Mouse (Mus musculus) heart, adult 11 months (tissue): Measurements from ENCODE around the gene St6galnac5.
A peak's percentile ranks its signal among the peaks of the same experiment; 100 is the strongest.

ENCODE experiments used
- DNase-seq: peaks from one replicate; pipeline ENCODE4 v3.0.0; 2022

Gene St6galnac5

GRCm38 (mm10) chr3:152912216-152913101 is 69.6 kb downstream of the St6galnac5 start:
- peak; percentile 96 for DNase-seq

- peak; percentile 61 for DNase-seq
Observed at GRCm38 (mm10) chr3:152911578-152911977, 70.5 kb downstream of the St6galnac5 start.

GRCm38 (mm10) chr3:152907683-152908082 is 74.4 kb downstream of the St6galnac5 start:
- DNase-seq, result peak; percentile 37

- DNase-seq, result peak; percentile 9
Observed at GRCm38 (mm10) chr3:152907087-152907486, 75.0 kb downstream of the St6galnac5 start.

DNA sequence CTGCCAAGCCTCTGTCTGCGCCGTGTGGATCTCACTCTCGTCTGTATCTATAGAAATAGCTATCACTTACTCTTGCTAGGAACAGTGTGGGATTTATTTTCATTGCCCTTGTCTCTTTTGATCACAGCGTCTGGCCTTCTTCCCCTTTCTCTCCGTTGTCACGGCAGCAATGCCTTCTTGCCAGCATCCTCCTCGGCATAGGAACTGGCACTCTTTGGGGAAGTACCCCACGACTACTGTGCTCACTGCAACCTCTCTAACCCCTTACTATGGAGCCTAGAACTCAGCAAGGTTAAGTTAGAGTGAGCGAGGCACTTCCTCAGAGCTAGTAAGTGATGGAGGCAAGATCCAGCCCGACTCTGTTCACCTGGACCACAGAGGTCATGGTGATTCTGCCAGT is 76.2 kb downstream of the St6galnac5 start:
- DNase-seq, result peak; percentile 76

GRCm38 (mm10) chr3:152905026-152905425 is 77.0 kb downstream of the St6galnac5 start:
- peak; percentile 63 for DNase-seq

DNA sequence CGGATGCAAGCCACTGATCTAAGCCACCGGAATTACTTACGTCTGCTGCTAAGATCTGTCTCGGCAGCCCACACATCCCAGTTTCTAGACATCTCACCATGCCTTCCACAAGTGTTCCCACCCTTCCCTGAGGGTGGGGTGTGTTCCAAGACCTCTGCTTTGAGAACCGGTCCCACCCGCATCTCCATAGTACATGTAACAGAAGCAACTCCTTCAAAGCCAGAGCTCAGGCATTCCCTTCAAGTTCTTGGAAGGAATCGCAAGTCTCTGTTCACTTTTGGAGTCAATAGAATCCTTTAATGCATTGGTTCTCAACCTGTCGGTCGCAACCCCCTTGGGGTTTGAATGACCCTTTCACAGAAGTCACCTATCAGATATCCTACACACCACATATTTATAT is 83.1 kb downstream of the St6galnac5 start:
- peak; percentile 80 for DNase-seq

GRCm38 (mm10) chr3:152897196-152897595 is 84.8 kb downstream of the St6galnac5 start:
- peak; percentile 51 for DNase-seq

GRCm38 (mm10) chr3:152896111-152896510 is 85.9 kb downstream of the St6galnac5 start:
- peak; percentile 61 for DNase-seq

DNA sequence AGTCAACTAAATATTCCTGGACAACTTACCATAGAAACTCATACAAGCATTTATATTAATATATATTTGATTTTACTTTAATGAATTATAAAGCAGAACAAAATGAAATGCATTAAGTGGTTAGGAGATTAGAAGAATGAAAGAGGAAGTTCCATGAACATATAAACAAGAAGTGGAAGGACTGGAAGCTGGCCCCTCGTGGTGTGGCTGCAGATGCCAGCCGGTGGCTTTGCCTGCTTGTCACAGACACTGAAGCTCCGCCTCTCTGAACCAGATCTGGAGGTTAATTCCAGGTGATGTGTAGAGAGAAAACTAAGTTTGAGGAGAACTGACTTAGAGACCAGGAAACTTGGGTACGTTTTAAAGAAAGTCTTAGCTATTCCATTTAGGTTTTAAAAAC is 87.1 kb downstream of the St6galnac5 start:
- peak; percentile 85 for DNase-seq

DNA sequence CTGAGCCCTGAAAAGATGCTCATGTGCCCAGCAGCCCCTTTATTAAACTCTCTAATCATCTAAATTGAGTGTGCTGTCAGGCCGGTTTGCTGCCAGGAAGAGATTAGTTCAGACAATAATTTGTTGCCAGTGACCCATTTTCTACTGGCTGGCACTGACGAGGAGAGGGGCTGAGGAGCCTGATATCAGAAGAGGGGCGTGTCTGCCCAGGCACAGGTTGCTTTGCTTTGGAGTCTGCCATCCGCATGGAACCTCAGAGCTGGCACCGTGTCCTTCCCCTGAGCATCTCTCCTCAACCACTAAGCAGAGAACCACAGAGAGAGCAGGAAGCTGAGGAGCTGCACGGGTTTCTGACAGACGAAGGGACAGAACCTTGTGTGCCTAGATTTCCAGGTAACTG is 93.9 kb downstream of the St6galnac5 start:
- peak; percentile 63 for DNase-seq

DNA sequence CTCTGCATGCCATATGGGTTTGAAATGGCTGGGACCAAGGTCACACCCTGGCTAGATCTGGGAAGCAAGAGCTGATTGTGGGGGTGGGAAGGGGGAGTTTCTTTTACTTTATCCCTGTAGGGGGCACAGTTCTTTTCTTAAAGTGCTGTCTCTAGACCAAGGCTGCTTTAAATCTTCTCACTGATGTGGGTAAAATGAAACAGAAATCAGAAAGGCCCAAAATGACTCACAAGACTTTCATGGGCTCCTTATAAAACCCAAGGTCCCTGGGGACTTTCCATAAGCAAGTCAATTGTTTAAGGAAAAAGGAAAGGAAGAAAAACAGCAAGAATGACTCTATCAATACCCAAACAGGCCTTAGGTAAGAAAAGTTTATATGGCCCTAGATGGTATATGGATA is 95.3 kb downstream of the St6galnac5 start:
- DNase-seq, result peak; percentile 34

DNA sequence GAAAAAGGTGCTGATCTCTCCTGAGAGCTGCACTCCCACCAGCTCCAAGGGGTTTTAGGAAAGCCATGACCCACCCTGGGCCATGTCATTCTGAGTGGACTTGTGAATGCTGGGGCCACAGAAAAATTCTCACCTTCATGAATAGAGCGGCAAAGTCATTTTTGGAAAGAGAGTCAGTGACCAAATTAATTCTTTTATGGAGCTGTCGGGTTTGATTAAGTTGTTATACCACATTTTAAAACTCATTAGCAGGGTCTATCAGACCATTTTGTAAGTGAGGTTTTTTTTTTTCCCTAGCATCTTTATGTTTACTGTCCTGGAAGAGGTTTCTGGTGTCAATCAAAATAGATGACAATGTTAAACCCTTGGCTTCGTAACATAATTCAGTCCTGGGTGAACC is 98.5 kb downstream of the St6galnac5 start:
- DNase-seq, result no peak

DNA sequence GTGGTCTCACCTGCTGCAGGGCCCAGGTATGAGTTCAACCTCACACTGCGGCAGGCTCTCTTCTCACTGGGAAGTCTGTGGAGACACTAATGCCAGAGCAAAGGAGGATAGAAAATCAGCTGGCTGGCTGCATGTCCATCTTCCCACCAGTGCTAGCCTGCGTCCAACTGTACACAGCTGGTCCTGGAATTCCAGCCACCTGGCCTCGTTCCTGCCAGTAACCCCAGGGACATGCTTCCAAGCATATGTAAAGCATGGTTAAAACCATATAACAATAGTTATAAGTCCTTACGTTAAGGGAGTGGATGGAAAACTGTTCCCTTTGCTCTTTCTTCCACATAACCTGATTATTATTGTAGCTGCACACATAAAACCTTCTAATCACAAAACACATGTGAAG is 100.3 kb downstream of the St6galnac5 start:
- DNase-seq, result peak; percentile 74

- peak; percentile 52 for DNase-seq
Observed at GRCm38 (mm10) chr3:152880121-152880835, 101.8 kb downstream of the St6galnac5 start.

GRCm38 (mm10) chr3:152875723-152876290 is 106.2 kb downstream of the St6galnac5 start:
- DNase-seq, result peak; percentile 60

GRCm38 (mm10) chr3:152874431-152875355 is 107.4 kb downstream of the St6galnac5 start:
- DNase-seq, result peak; percentile 75

DNA sequence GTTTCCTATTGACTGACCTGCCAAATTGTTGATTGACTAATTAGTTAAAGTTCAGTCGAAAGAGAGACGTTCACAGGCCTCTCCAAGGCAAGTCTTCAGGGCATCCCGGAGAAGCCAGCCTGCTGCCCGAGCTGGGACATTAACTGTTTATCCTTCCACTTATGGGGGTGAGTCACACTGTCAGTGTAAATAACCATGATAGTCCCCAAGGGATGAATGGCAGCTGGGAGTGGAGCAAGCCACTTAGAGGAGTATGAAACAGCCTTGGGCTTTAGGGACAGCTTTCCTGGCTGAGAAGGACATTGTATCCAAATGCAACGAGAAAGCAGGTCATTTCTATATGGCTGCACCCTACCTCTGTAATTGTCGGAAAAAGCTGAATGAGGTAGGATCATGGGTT is 109.5 kb downstream of the St6galnac5 start:
- peak; percentile 45 for DNase-seq

- DNase-seq, result peak; percentile 42
Observed at GRCm38 (mm10) chr3:152872054-152872453, 110.0 kb downstream of the St6galnac5 start.

DNA sequence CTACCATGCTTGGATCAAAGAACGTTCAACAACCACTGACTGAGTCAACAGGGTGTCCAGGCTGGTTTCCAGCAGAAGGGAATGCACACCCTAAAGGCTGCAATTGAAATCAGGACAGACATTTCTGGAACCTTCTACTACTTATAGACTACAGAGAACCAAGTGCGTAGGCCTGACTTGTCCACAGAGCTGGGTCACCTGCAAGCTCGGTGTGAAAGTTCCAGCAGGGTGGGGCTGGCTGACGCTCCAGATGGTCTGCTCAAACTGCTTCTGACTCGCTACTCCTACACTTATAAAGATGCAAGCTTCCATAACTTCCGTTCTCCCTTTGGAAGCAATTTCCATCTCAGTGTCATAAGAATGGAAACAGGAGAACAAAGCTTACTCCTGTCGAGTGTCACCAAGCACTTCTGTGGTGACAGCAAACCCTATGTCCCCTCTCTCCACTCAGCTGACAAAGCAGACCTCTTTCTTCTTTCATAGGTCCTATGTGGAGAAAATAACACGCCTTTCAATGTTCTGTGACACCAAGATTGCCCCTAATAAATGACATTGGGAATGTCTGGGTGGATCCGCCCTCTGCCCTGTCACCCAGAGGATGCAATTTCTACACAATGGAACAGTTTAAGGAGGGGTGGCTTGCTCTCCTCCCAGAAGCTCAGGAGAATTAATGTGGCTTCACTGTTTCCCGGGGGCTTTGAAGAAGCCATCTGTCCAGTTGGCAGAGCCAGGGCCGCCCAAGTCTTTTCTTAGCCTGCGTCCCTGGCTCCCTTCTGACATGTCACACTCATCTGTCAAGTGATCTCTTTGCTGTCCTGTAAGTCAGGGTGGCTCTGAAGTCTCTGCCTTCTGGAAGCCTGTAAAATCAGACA is 114.2 kb downstream of the St6galnac5 start:
- DNase-seq, result peak; percentile 56
